Mouse (Mus musculus) Muller cell, postnatal 12 days (primary cell): ENCODE results near the gene Rcan2.

Experiments
- DNase-seq: peaks from one replicate; pipeline ENCODE4 v3.0.0-alpha.2; 2015; ENCODE audit errors: inconsistent ontology term

Rcan2 gene

GRCm38 (mm10) chr17:43906728-43907127 lies 105.6 kb downstream of the Rcan2 start:
- no peak for DNase-seq

- no peak for DNase-seq
These were observed 115.0 kb downstream of the Rcan2 start for GRCm38 (mm10) chr17:43916128-43916527.

GRCm38 (mm10) chr17:43917143-43917542 lies 116.0 kb downstream of the Rcan2 start:
- DNase-seq, result no peak

- DNase-seq, result no peak
These were observed 128.7 kb downstream of the Rcan2 start for GRCm38 (mm10) chr17:43929856-43930255.

- DNase-seq, result no peak
These were observed 130.6 kb downstream of the Rcan2 start for GRCm38 (mm10) chr17:43931731-43932130.

- DNase-seq, result peak; percentile 50
These were observed 132.9 kb downstream of the Rcan2 start for GRCm38 (mm10) chr17:43934056-43934455.

GRCm38 (mm10) chr17:43952219-43952618 lies 151.1 kb downstream of the Rcan2 start:
- peak; percentile 46 for DNase-seq

GRCm38 (mm10) chr17:43952661-43953534 lies 151.7 kb downstream of the Rcan2 start:
- peak; percentile 63 for DNase-seq

- peak; percentile 48 for DNase-seq
These were observed 152.4 kb downstream of the Rcan2 start for GRCm38 (mm10) chr17:43953535-43953918.

- no peak for DNase-seq
These were observed 158.6 kb downstream of the Rcan2 start for GRCm38 (mm10) chr17:43959797-43960196.

GRCm38 (mm10) chr17:43969943-43970342 lies 168.8 kb downstream of the Rcan2 start:
- no peak for DNase-seq

GRCm38 (mm10) chr17:43977572-43977971 lies 176.4 kb downstream of the Rcan2 start:
- DNase-seq, result no peak

GRCm38 (mm10) chr17:43979925-43980324 lies 178.8 kb downstream of the Rcan2 start:
- DNase-seq, result no peak

- DNase-seq, result no peak
These were observed 181.4 kb downstream of the Rcan2 start for GRCm38 (mm10) chr17:43982505-43982904.

GRCm38 (mm10) chr17:43989334-43989945 lies 188.3 kb downstream of the Rcan2 start:
- DNase-seq, result no peak

GRCm38 (mm10) chr17:43990957-43991383 lies 189.8 kb downstream of the Rcan2 start:
- no peak for DNase-seq

- DNase-seq, result no peak
These were observed 192.9 kb downstream of the Rcan2 start for GRCm38 (mm10) chr17:43994080-43994479.

- no peak for DNase-seq
These were observed 196.4 kb downstream of the Rcan2 start for GRCm38 (mm10) chr17:43997514-43997913.

- no peak for DNase-seq
These were observed 196.9 kb downstream of the Rcan2 start for GRCm38 (mm10) chr17:43998095-43998494.

- no peak for DNase-seq
These were observed 203.2 kb downstream of the Rcan2 start for GRCm38 (mm10) chr17:44004401-44004800.

GRCm38 (mm10) chr17:44007411-44007810 lies 206.3 kb downstream of the Rcan2 start:
- DNase-seq, result peak; percentile 45

GRCm38 (mm10) chr17:44011917-44012316 lies 210.8 kb downstream of the Rcan2 start:
- DNase-seq, result no peak
